Mouse (Mus musculus): ENCODE results near the gene Hivep3.

Hivep3 gene

DNA sequence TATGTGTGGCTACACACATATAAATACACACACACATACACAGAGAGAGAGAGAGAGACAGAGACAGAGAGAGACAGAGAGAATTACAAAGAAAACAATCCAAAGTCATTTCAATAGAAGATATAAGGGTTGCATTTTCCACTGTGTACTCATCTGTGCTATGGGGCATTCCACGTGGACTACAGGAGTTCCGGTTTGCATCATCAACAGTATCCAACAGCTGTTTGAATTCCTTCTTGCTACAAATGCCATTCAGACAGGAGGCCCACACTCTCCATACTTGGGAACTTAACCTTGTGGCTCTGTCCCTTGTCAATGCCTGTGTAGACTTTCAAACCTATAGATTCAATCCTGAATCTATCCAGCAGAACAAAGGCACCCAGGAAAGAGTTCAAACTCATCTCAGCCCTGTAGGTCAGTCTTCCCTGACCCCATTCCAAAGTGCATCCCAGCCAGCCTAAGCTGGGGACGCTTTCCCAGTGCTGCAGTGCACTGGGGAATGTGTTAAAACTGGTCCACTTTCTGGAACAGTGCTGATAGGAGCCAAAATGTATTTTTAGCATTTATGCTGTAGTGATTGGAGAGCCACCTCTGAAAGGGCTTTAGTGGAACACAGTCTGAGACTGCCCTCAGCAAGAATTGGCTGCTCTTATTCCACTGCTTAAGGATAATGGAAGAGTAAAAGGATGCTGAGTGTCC, 335.4 kb downstream of the Hivep3 start:
- Histone ChIP-seq H3K4me1 (replicated peaks; ENCODE audit: low read depth, low read length) (peaks cover 12% of the 10 kb centered on the region; the same call in 1 of the 2 replicates), H3K27me3 (ENCODE audit: insufficient read depth, low read length) (peaks cover under 1% of the 10 kb centered on the region; the same call in 1 of the 2 replicates), H3K9me3 (ENCODE audit: low read length) (no peaks in the 10 kb centered on the region), H3K4me3 (replicated peaks; ENCODE audit: low read length) (no peak overlapping the region), H3K36me3 (ENCODE audit: insufficient read depth, low read length) (no peaks in the 10 kb centered on the region)
- TF ChIP-seq POU5F1 (IDR thresholded peaks at IDR 0.05; ENCODE audit: borderline replicate concordance, low read length): no peak

DNA sequence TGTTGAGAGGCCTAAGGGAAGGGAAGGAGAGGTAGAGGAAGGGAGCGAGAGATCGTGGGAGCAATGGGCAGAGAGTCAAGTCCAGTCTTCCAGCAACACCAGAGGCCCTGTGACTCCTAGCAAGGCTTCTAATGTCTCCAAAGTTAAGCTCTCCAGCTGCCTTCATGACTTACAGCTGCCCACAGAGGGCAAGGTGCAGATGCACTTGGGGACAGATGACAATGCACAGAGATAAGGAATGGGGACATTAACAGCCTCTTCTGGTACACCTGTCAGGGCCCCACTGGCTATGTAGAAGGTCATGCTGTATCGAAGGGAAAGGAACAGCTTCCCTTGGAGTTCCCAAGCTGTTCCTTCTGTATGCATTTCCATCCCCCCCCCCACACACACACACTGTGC, 336.0 kb downstream of the Hivep3 start:
- H3K4me1 ChIP-seq (replicated peaks; ENCODE audit: low read depth, low read length): peaks cover 12% of the 10 kb centered on the region; the same call in 1 of the 2 replicates
- no peaks in the 10 kb centered on the region for H3K36me3 ChIP-seq (ENCODE audit: insufficient read depth, low read length)
- no peak overlapping the region for H3K4me3 ChIP-seq (replicated peaks; ENCODE audit: low read length)
- no peak for TF ChIP-seq NANOG (IDR thresholded peaks at IDR 0.05; ENCODE audit: borderline replicate concordance, low read length)
- TF ChIP-seq CTCF (conservative IDR thresholded peaks at IDR 0.05; ENCODE audit: low read length): no peak
- TF ChIP-seq POU5F1 (IDR thresholded peaks at IDR 0.05; ENCODE audit: borderline replicate concordance, low read length): no peak
- no peaks in the 10 kb centered on the region for H3K9me3 ChIP-seq (ENCODE audit: low read length)
- H3K27me3 ChIP-seq (ENCODE audit: insufficient read depth, low read length): 0 out of 2 replicates have a peak, but pooled peaks cover 4% of the 10 kb centered on the region

DNA sequence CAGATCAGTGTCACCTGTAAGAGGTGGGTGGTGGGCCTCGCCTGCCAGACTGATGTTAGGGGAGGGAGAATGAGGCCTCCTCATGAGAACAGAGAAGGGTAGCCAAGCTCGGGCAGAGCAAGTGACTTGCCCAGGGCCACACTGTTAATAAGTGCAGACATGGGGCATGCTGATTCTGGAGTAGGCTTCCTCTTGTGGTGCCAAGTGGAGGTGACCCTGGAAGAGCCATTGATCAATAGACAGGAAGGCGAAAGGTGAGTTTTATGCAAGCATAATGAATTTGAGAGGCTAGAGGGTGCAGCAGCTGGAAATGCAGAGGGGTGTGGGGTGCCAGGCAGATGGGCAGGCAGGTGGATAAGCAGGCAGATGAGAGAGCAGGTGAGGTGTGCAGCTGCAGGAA, 337.8 kb downstream of the Hivep3 start:
- Histone ChIP-seq H3K4me3 (replicated peaks; ENCODE audit: low read length) (no peak overlapping the region), H3K9me3 (ENCODE audit: low read length) (no peaks in the 10 kb centered on the region), H3K27me3 (ENCODE audit: insufficient read depth, low read length) (0 out of 2 replicates have a peak, but pooled peaks cover 4% of the 10 kb centered on the region), H3K4me1 (replicated peaks; ENCODE audit: low read depth, low read length) (peaks cover 12% of the 10 kb centered on the region; the same call in 1 of the 2 replicates), H3K36me3 (ENCODE audit: insufficient read depth, low read length) (no peaks in the 10 kb centered on the region)
- TF ChIP-seq POU5F1 (IDR thresholded peaks at IDR 0.05; ENCODE audit: borderline replicate concordance, low read length): no peak
- no peak for TF ChIP-seq NANOG (IDR thresholded peaks at IDR 0.05; ENCODE audit: borderline replicate concordance, low read length)
- no peak for TF ChIP-seq CTCF (conservative IDR thresholded peaks at IDR 0.05; ENCODE audit: low read length)

DNA sequence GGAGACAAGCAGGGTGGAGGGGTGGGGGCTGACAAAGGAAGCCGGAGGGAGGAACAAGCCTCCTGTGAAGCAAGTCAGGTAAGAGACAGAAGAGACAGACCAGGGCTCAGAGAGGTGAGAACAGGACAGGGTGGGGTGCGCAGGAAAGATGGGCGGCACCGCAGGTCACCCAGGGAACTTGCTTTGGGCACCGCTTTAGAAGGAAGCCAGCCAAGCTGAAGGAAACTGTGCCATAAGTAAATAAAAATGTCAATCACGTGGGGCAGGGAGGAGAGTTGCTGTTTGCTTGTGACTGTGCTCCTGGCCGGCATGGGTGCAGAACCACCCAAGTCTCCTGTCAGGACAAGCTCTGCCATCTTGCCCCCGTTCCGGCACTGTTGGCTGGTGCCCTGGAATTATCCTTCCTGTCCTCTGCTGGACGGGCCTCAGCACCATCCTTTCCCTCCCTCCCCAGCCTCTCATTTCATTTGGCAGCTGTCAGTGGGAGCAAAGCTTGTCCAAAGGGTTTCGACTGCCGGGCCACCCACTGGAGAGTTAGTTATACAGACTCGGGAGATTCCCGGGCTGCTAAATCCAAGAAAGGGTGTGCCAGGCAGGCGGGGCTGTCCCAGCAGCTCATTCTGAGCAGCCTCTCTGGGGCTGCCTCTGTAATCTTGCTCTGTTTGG, 338.4 kb downstream of the Hivep3 start:
- Histone ChIP-seq H3K36me3 (ENCODE audit: insufficient read depth, low read length) (no peaks in the 10 kb centered on the region), H3K27me3 (ENCODE audit: insufficient read depth, low read length) (0 out of 2 replicates have a peak, but pooled peaks cover 4% of the 10 kb centered on the region), H3K4me3 (replicated peaks; ENCODE audit: low read length) (no peak overlapping the region), H3K4me1 (replicated peaks; ENCODE audit: low read depth, low read length) (peaks cover 12% of the 10 kb centered on the region; the same call in 1 of the 2 replicates), H3K9me3 (ENCODE audit: low read length) (no peaks in the 10 kb centered on the region)
- TF ChIP-seq NANOG (IDR thresholded peaks at IDR 0.05; ENCODE audit: borderline replicate concordance, low read length): no peak
- TF ChIP-seq POU5F1 (IDR thresholded peaks at IDR 0.05; ENCODE audit: borderline replicate concordance, low read length): no peak
- no peak for TF ChIP-seq CTCF (conservative IDR thresholded peaks at IDR 0.05; ENCODE audit: low read length)

DNA sequence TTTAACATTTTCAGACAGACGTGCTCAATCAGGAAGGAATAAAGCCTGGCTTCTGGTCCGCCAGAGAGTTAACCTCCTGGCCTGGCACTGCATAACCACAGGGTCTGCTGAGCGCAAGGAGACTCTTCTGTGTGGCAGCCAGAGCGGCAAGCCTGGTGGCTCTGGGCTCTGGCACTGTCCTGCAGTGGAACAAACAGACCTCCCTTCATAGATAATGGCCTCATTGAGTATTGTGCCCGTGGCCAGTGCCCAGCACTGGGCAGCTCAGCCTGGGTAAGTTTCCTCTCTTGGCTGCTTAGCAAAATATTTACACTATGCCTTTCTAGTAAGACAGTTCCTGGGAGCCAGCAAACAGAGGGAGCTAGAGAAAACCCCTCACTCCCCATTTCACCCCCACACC, 340.5 kb downstream of the Hivep3 start:
- Histone ChIP-seq H3K27me3 (ENCODE audit: insufficient read depth, low read length) (0 out of 2 replicates have a peak, but pooled peaks cover 4% of the 10 kb centered on the region), H3K36me3 (ENCODE audit: insufficient read depth, low read length) (no peaks in the 10 kb centered on the region), H3K4me1 (replicated peaks; ENCODE audit: low read depth, low read length) (peaks cover 12% of the 10 kb centered on the region; the same call in 1 of the 2 replicates), H3K4me3 (replicated peaks; ENCODE audit: low read length) (no peak overlapping the region), H3K9me3 (ENCODE audit: low read length) (no peaks in the 10 kb centered on the region)
- no peak for TF ChIP-seq CTCF (conservative IDR thresholded peaks at IDR 0.05; ENCODE audit: low read length)
- no peak for TF ChIP-seq NANOG (IDR thresholded peaks at IDR 0.05; ENCODE audit: borderline replicate concordance, low read length)
- no peak for TF ChIP-seq POU5F1 (IDR thresholded peaks at IDR 0.05; ENCODE audit: borderline replicate concordance, low read length)

DNA sequence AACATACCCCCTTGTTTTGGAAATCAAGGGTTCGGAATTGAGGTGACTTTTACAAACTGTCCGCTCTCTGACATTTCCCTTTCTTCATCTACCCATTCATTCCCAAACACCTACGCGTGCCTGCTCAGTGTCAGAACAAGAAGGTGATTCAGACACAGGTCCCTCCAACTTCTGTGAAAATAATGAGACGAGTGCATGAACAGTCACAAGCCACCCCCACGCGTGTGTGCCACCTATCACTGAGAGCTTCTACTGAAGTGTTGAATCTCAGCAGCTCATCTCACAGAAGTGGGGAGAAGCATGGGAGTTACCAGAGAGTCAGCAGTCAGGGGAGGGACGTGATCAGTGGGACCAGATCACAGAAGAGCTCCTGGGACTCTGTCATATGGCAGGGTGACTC, 343.7 kb downstream of the Hivep3 start:
- TF ChIP-seq NANOG (IDR thresholded peaks at IDR 0.05; ENCODE audit: borderline replicate concordance, low read length) (no peak), CTCF (conservative IDR thresholded peaks at IDR 0.05; ENCODE audit: low read length) (no peak), POU5F1 (IDR thresholded peaks at IDR 0.05; ENCODE audit: borderline replicate concordance, low read length) (no peak)
- Histone ChIP-seq H3K36me3 (ENCODE audit: insufficient read depth, low read length) (no peaks in the 10 kb centered on the region), H3K9me3 (ENCODE audit: low read length) (no peaks in the 10 kb centered on the region), H3K27me3 (ENCODE audit: insufficient read depth, low read length) (0 out of 2 replicates have a peak, but pooled peaks cover 4% of the 10 kb centered on the region), H3K4me1 (replicated peaks; ENCODE audit: low read depth, low read length) (peaks cover 4% of the 10 kb centered on the region; the same call in 1 of the 2 replicates), H3K4me3 (replicated peaks; ENCODE audit: low read length) (no peak overlapping the region)

DNA sequence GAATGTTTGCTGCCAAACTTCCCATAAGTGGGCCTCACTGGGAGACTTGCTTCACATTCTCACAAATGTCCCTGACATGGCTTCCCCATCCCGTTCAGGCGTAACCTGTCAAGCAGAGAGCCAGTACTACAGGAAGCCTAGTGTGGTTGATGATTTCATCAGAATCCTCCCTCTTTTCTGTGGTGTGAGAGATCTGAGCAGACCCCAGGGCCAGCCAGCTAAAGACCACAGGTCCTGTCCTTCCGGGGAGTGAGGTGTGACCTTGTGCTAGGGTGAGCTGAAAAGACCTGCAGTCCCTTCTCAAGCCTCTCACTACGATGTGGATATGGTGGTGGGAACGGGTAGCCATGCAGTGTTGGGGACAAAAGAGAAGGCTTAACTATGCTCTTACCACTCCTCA, 348.9 kb downstream of the Hivep3 start:
- TF ChIP-seq NANOG (IDR thresholded peaks at IDR 0.05; ENCODE audit: borderline replicate concordance, low read length) (no peak), CTCF (conservative IDR thresholded peaks at IDR 0.05; ENCODE audit: low read length) (no peak), POU5F1 (IDR thresholded peaks at IDR 0.05; ENCODE audit: borderline replicate concordance, low read length) (no peak)
- Histone ChIP-seq H3K27me3 (ENCODE audit: insufficient read depth, low read length) (no peaks in the 10 kb centered on the region), H3K4me3 (replicated peaks; ENCODE audit: low read length) (no peak overlapping the region), H3K4me1 (replicated peaks; ENCODE audit: low read depth, low read length) (no peaks in the 10 kb centered on the region), H3K36me3 (ENCODE audit: insufficient read depth, low read length) (no peaks in the 10 kb centered on the region), H3K9me3 (ENCODE audit: low read length) (no peaks in the 10 kb centered on the region)

DNA sequence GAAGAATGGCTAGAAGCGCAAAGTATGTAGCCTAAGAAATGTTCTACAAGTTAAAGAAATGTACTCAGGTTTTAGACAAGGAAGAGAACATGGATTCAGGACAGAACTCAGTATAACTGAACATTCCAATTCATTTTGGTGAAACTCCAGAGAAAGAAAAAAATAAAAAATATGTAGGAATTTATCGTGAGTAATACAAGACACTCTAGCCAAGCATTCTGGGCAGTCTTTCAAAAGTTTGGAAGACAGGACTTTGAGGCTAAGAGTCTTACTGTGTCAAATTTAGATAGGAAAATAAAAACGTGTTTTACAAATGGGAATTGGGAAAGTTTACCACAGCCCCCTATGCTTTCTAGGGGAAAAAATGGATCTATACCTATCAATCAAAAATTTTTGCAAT, 350.1 kb downstream of the Hivep3 start:
- Histone ChIP-seq H3K36me3 (ENCODE audit: insufficient read depth, low read length) (no peaks in the 10 kb centered on the region), H3K27me3 (ENCODE audit: insufficient read depth, low read length) (no peaks in the 10 kb centered on the region), H3K4me1 (replicated peaks; ENCODE audit: low read depth, low read length) (no peaks in the 10 kb centered on the region), H3K9me3 (ENCODE audit: low read length) (no peaks in the 10 kb centered on the region), H3K4me3 (replicated peaks; ENCODE audit: low read length) (no peak overlapping the region)
- TF ChIP-seq CTCF (conservative IDR thresholded peaks at IDR 0.05; ENCODE audit: low read length) (no peak), POU5F1 (IDR thresholded peaks at IDR 0.05; ENCODE audit: borderline replicate concordance, low read length) (no peak), NANOG (IDR thresholded peaks at IDR 0.05; ENCODE audit: borderline replicate concordance, low read length) (no peak)
